Mouse (Mus musculus) stomach, embryonic 14.5 days (tissue): ENCODE data around the gene Abtb2. TPM values are rescaled to one million over a fixed set of nuclear protein-coding genes. Genes with fewer than 3 reads are reported as not detected.

Experiments
- ATAC-seq: fragments of 200-750 bp; cut with Nextera tagmentation; 2 replicates; pipeline ENCODE4 v1.8.0; 2017; ENCODE audit warnings: low read depth, moderate TSS enrichment; ENCODE audit not compliant: insufficient number of reproducible peaks, insufficient read depth, low FRiP score
- H3K27ac ChIP-seq: fragments of 300-500 bp; sonication (generic); 2 replicates; pipeline ENCODE4 v1.5.1; 2014; ENCODE audit warnings: mild to moderate bottlenecking, low read length, moderate library complexity, mixed read lengths
- H3K27me3 ChIP-seq: fragments of 300-500 bp; sonication (generic); 2 replicates; pipeline ENCODE4 v1.6.1; 2014; ENCODE audit warnings: low read length, control low read depth, mixed read lengths; ENCODE audit not compliant: control insufficient read depth, insufficient read depth
- H3K36me3 ChIP-seq: fragments of 300-500 bp; sonication (generic); 2 replicates; pipeline ENCODE4 v1.6.1; 2014; ENCODE audit warnings: mild to moderate bottlenecking, control low read depth, low read length, moderate library complexity, mixed read lengths; ENCODE audit not compliant: control insufficient read depth, insufficient read depth
- H3K4me1 ChIP-seq: fragments of 300-500 bp; sonication (generic); 2 replicates; pipeline ENCODE4 v1.6.1; 2014; ENCODE audit warnings: low read length, control low read depth, mixed read lengths; ENCODE audit not compliant: control insufficient read depth, insufficient read depth
- H3K4me2 ChIP-seq: fragments of 300-500 bp; sonication (generic); replicated peaks from 2 replicates; pipeline ENCODE4 v1.6.1; 2014; ENCODE audit warnings: low read depth, low read length, control low read depth
- H3K4me3 ChIP-seq: fragments of 300-500 bp; sonication (generic); 2 replicates; pipeline ENCODE4 v1.5.1; 2014; ENCODE audit warnings: low read depth, low read length, control low read depth
- H3K9ac ChIP-seq: fragments of 300-500 bp; sonication (generic); replicated peaks from 2 replicates; pipeline ENCODE4 v1.6.1; 2014; ENCODE audit warnings: low read depth, mild to moderate bottlenecking, control low read depth, low read length, moderate library complexity, mixed read lengths
- H3K9me3 ChIP-seq: fragments of 300-500 bp; sonication (generic); 2 replicates; pipeline ENCODE4 v1.6.1; 2016; ENCODE audit warnings: low read depth, low read length, control low read depth; ENCODE audit not compliant: control insufficient read depth
- WGBS: fragments of 180-500 bp; shearing (Covaris S2); extraction: QIAGEN DNeasy Blood & Tissue Kit; methylation state at CpG from one replicate; pipeline ENCODE4 v1.1.7; 2014; 5-methylcytosine and 5-hydroxymethylcytosine counted together
- polyA plus RNA-seq: library from polyadenylated mRNA; unstranded; fragments of >200 nt; fragmentation: Nextera tagmentation; extraction: Ambion mirVana; gene quantifications from 2 replicates; pipeline ENCODE4 v1.2.1, GENCODE M21; 2014

Gene Abtb2
- polyA plus RNA-seq, 1 experiment from 2014 or later = 4.4 TPM

DNA sequence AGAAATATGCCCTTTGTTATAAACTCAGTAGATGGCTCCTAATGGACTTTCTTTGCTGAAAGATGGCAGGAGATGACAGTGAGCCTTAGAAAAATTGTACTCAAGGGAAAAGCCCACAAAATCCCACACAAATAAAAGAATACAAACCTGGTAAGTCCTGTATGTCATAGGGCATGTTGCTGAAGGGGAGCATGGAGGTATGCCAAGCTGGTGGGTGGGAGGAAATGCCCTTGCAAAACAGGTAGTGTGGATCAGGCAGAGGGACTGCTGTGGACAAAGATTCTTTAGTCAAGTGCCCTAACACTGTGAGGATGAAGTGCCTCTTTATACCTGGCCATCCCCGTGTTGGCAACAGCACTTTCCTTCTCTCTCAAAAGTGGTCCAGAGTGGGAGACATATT is 126.7 kb downstream of the Abtb2 start:
- H3K9ac ChIP-seq = no peak overlapping the region
- no peaks in the 10 kb centered on the region for H3K36me3 ChIP-seq
- H3K9me3 ChIP-seq = no peaks in the 10 kb centered on the region
- no peak overlapping the region for H3K27ac ChIP-seq
- 0 out of 2 replicates have a peak, but pooled peaks cover 2% of the 10 kb centered on the region for H3K4me1 ChIP-seq
- 80% methylated on average over 1 of the region's 1 CpGs for WGBS
- no peak for ATAC-seq
- no peaks in the 10 kb centered on the region for H3K27me3 ChIP-seq
- H3K4me2 ChIP-seq = no peak overlapping the region
- H3K4me3 ChIP-seq = no peak overlapping the region

DNA sequence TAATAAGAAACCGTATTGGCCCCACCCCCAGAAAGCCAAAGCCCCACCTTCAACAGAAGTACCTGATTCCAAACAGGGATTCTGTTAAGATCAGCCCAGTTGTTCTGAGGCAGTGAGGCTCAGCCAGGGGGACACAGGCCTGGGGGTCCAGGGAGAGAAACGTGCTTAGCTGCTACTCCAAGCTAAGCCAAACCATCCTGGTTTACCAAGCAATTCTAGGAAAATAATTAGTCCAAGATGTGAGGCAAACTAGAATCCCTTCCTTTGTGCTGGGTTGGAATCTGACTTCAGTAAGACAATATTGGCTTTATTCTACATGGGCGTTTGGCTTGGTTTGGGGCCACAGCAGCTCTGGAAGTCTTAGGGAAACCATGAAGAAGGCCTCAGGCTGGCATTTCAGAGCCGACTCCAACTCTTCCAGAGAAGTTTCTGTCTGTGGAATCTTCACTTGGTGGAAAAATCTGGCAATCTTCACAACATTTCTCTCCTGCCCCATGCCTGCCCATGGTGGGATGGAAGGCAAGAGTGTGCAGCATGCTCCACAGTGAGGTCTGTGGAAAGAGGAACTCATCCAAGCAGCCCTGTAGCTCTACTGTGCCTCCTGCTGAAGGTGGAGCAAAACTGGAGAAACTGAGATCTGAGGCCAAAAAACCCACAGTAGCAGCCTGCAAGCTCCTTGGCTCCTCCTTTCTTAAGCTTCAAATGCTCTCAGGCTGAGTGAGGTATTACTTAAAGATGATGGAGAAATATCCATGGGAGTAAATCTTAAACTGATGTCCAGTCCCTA is 128.9 kb downstream of the Abtb2 start:
- H3K9me3 ChIP-seq = no peaks in the 10 kb centered on the region
- 85% methylated on average over 4 of the region's 4 CpGs for WGBS
- no peak overlapping the region for H3K4me3 ChIP-seq
- ATAC-seq = no peak
- H3K4me1 ChIP-seq = 0 out of 2 replicates have a peak, but pooled peaks cover 2% of the 10 kb centered on the region
- no peaks in the 10 kb centered on the region for H3K36me3 ChIP-seq
- H3K27me3 ChIP-seq = no peaks in the 10 kb centered on the region
- no peak overlapping the region for H3K9ac ChIP-seq
- H3K27ac ChIP-seq = no peak overlapping the region
- H3K4me2 ChIP-seq = no peak overlapping the region

DNA sequence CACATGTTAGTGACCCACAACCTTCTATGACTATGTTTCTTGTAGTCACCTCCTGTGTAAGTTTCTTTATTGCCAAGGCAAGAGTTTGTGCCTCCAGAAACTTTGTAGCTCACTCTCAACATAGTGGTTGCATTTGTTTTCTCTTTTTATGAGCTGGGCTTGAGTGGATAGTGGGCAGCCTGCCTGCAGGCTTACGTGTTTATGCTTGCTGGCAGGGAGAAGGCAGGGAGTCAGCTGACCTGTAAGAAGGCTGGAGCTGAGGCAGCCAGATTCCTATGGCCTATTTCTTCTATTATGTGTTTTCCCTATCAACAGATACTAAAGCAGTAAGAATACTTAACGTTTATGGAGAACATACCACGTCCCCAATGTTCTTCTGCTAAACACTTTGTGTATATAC is 130.1 kb downstream of the Abtb2 start:
- Histone ChIP-seq H3K9ac (no peak overlapping the region), H3K9me3 (no peaks in the 10 kb centered on the region), H3K27ac (no peak overlapping the region), H3K27me3 (no peaks in the 10 kb centered on the region), H3K36me3 (no peaks in the 10 kb centered on the region), H3K4me1 (no peaks in the 10 kb centered on the region), H3K4me3 (no peak overlapping the region), H3K4me2 (no peak overlapping the region)
- WGBS = 64% methylated on average over 3 of the region's 3 CpGs
- ATAC-seq = no peak

DNA sequence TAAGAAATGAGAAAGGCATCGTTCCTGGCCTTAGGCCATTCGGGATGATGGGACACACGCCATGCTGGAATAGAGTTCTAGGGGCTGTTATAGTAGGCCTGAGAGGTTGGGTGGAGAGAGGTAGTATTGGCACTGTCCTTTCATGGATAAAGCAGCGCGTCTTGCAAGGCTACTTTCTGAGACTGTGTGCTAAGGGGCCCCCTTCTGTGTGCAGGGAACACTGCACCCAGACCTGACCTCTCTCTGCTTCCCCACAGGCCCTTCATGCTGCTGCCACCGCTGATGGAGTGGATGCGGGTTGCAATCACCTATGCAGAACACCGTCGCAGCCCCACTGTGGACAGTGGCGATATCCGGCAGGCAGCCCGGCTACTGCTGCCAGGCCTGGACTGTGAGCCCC is 134.4 kb downstream of the Abtb2 start:
- no peaks in the 10 kb centered on the region for H3K9me3 ChIP-seq
- no peak for ATAC-seq
- no peaks in the 10 kb centered on the region for H3K4me1 ChIP-seq
- H3K36me3 ChIP-seq = no peaks in the 10 kb centered on the region
- no peak overlapping the region for H3K4me3 ChIP-seq
- H3K9ac ChIP-seq = no peak overlapping the region
- no peak overlapping the region for H3K4me2 ChIP-seq
- WGBS = 77% methylated on average over 12 of the region's 12 CpGs
- H3K27me3 ChIP-seq = no peaks in the 10 kb centered on the region
- H3K27ac ChIP-seq = no peak overlapping the region

DNA sequence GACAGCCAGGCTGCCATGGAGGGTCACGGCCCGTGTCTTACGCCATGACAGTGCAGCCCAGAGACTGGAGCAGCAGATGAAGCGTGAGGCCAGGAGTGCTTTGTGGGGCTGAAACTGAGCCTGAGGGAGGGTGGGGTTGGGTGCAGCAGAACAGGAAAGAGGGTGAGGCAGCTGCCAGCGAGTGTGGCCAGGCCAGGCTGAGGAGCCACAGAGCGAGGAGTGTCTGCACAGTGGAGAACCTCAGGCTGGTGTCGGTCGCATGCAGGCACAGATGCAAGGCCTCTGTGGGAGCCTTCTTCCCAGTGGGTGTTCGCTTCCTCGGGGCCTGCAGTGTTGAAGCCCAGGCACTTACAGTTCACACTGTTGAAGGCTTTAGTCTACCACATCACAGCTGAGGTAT is 137.2 kb downstream of the Abtb2 start:
- no peaks in the 10 kb centered on the region for H3K27me3 ChIP-seq
- no peak overlapping the region for H3K27ac ChIP-seq
- H3K9me3 ChIP-seq = no peaks in the 10 kb centered on the region
- H3K36me3 ChIP-seq = no peaks in the 10 kb centered on the region
- no peak overlapping the region for H3K4me2 ChIP-seq
- no peak overlapping the region for H3K4me3 ChIP-seq
- 78% methylated on average over 10 of the region's 10 CpGs for WGBS
- 0 out of 2 replicates have a peak, but pooled peaks cover 6% of the 10 kb centered on the region for H3K4me1 ChIP-seq
- H3K9ac ChIP-seq = no peak overlapping the region
- ATAC-seq = no peak

DNA sequence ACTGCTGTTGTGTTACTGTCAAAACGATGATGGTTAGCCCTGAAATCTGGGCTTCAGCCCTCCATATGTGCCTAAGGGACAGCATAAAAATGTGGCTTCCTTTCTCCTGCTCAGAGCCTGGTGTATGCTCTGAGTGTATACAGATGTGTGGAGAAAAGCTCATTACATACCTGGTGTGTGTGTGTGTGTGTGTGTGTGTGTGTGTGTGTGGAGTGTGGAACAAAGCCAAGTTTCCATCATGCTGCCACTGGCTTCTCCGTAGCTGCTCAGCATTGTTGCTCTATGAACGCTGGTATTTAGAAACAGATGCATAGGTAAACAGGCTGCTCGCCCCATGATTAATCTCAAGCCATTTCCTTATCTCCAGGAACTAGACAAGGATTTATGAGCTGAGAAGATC is 137.8 kb downstream of the Abtb2 start:
- Histone ChIP-seq H3K4me3 (no peak overlapping the region), H3K27me3 (no peaks in the 10 kb centered on the region), H3K27ac (no peak overlapping the region), H3K9me3 (no peaks in the 10 kb centered on the region), H3K4me1 (0 out of 2 replicates have a peak, but pooled peaks cover 6% of the 10 kb centered on the region), H3K36me3 (no peaks in the 10 kb centered on the region), H3K4me2 (no peak overlapping the region), H3K9ac (no peak overlapping the region)
- WGBS = 41% methylated on average over 4 of the region's 4 CpGs
- no peak; the same call in 1 of the 2 replicates for ATAC-seq

DNA sequence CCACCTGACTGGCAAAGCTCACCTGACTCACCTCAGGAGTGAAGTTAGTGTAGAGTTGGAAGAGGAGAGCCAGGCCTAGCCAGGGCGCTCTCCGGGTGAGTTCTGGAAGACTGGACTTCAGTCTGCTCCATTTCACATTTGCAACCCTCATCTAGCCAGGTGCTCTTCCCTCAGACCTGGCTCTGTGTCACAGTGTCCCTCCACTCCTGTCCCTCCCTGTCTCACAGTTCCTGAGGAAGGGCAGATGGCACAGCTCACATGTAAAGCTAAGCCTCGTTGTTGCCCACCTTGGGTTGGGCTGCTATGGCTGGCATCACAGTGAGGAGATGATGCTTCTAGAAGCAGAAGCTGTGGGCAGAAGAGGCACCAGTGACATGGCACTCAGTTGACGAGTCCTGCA is 139.7 kb downstream of the Abtb2 start:
- Histone ChIP-seq H3K9ac (no peak overlapping the region), H3K4me2 (no peak overlapping the region), H3K36me3 (no peaks in the 10 kb centered on the region), H3K27me3 (no peaks in the 10 kb centered on the region), H3K27ac (no peak overlapping the region), H3K9me3 (no peaks in the 10 kb centered on the region), H3K4me3 (no peak overlapping the region), H3K4me1 (0 out of 2 replicates have a peak, but pooled peaks cover 6% of the 10 kb centered on the region)
- WGBS = 84% methylated on average over 4 of the region's 4 CpGs
- no peak for ATAC-seq

DNA sequence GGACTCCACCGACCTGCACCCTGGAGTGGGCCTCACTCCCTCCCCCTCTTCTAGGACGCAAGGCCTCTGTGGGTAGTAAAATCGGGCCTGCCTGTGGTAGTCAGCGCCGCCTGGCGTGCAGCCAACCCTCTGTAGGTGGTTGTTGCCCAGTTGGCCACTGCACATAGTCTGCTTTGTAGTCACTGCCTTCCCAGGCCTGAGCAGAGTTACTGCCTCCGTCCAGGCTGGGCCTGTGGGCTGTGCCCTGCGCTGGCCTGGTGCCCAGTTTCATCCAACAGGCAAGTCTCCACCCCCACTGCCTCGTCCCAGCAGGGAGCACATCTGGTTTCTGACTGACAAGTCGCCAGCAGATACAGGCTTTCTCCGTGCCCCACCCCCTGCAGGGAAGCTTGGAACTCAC is 140.1 kb downstream of the Abtb2 start:
- ATAC-seq = peak; percentile 76
- H3K27ac ChIP-seq = no peak overlapping the region
- no peak overlapping the region for H3K4me2 ChIP-seq
- 0 out of 2 replicates have a peak, but pooled peaks cover 6% of the 10 kb centered on the region for H3K4me1 ChIP-seq
- no peak overlapping the region for H3K9ac ChIP-seq
- H3K4me3 ChIP-seq = no peak overlapping the region
- 43% methylated on average over 11 of the region's 11 CpGs for WGBS
- H3K27me3 ChIP-seq = no peaks in the 10 kb centered on the region
- H3K9me3 ChIP-seq = no peaks in the 10 kb centered on the region
- H3K36me3 ChIP-seq = no peaks in the 10 kb centered on the region
